Mouse (Mus musculus) granulocyte monocyte progenitor cell, adult 5-6 weeks (primary cell): ENCODE results near the gene Chrnd. TPM values are rescaled to one million over a fixed set of nuclear protein-coding genes. Genes with fewer than 3 reads are reported as not detected.

Experiments
- ATAC-seq: replicated peaks from 2 replicates; pipeline ENCODE4 v1.8.0; 2016; ENCODE audit warnings: mild to moderate bottlenecking, moderate TSS enrichment, inconsistent platforms; ENCODE audit not compliant: poor library complexity, severe bottlenecking
- total RNA-seq, 2 experiments: library from RNA; stranded (forward) in 1 of 2; stranded (reverse) in 1 of 2; fragments of 200-712, 200-1000 nt in 1 of 2; fragments of >200 nt in 1 of 2; fragmentation: Nextera tagmentation in 1 of 2; gene quantifications; 2 replicates each; pipeline ENCODE4 v1.2.3; 2014 to 2017

Chrnd gene
- total RNA-seq, 2 experiments from 2014 or later, result not detected

- ATAC-seq, result no peak
These were observed 36.2 kb downstream of the Chrnd start for GRCm38 (mm10) chr1:87226409-87227159.

GRCm38 (mm10) chr1:87227160-87227550 lies 36.7 kb downstream of the Chrnd start:
- no peak for ATAC-seq

DNA sequence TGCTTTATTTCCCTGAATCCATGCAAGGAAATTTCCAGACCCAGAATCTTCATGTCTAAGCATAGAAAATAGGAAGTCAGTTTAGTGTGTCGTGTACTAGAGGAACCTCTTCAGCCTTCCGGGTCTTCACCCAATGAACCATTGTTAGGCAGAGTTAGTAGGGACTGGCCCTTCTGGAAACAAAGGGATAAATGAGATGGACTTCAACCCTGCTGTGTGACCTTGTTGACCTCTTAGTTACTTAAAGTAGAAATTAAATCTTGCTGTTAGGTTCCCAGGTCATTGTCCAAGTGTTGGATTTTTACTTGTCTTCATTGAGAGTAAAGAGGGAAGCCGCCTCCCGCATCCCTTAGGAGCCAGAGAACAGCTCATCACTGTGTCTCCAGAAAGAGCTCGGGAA lies 40.2 kb downstream of the Chrnd start:
- no peak for ATAC-seq

DNA sequence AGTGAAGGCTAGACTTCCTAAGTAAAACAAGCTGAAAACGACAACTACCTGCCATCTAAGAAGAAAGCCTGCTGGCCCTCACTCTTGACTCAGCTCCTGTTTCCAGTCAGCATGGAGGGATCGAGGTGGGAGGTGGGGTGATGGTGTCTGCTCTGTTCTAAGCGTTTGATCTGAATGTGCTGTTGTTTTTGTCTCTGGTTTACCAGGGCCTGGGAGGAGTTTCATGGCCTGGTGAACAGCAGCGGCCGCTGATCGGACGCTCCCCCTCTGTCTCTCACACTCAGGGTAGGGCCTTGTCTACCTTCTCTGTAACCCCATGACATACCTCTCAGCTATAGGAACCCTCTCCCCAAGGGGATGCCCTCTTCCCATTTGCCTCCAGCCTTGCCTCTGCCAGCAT lies 41.8 kb downstream of the Chrnd start:
- no peak for ATAC-seq

GRCm38 (mm10) chr1:87239056-87239455 lies 48.6 kb downstream of the Chrnd start:
- ATAC-seq, result no peak

- ATAC-seq, result no peak
These were observed 52.6 kb downstream of the Chrnd start for GRCm38 (mm10) chr1:87243021-87243420.

DNA sequence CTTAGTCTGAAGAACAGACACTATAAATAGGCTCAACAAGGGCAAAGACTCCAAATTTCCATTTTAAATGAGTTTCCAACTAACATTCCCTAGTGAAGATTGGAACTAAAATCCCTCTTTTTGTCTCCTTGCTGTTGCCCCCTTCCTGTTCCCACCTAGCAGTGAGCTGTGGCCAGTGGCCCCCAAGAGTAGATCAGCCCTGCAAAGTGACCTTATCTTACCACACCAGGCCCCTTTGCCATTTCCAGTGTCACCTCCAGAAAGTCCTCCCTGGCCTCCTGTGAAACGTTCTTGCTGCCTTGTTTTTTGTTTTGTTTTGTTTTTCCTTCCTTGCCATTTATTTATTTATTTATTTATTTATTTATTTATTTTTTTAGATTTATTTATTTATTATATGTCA lies 55.0 kb downstream of the Chrnd start:
- no peak for ATAC-seq

DNA sequence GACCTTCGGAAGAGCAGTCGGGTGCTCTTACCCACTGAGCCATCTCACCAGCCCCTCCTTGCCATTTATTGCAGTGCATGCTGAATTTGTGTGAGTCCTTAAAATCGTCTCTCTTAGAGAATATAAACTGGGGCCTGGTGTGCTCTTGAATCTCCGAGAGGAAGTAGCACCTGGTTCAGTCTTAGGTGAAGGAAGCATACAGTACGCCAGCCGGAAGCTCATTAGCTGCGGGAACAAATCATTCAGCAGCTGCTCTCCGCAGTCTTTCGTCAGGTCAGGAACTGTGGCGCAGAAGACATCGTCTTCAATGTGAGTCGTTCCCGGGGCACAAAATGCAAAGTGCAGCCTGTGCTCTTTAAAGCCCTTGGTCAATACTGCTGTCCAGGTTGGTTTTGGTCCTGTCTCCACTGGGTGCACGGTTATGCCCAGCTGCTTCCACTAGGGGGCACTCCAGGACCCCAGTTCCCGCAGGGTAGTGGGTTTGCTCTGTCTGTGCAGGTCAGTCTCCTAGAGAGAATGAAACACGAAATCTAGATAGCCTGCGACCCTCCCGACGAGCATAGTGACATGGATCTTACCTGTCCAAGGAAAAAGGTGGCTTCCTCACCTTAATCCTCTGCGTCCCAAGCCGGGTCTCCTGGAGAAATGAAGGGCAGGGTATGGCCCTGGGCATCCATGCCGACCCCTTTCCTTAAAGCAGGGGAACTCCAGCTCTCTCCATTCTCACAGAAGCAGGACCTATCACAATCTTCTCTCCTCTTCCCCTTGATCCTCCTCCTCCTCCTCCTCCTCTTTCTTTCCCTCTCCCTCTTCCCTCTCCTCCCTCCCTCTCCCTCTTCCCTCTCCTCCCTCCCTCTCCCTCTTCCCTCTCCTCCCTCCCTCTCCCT lies 55.8 kb downstream of the Chrnd start:
- peak; percentile 97 for ATAC-seq

Other genes starting within 250 kb of the Chrnd start
- not detected in 2 replicates for gene Alppl2, start 100.7 kb upstream of the Chrnd start, total RNA-seq (2014; fragmentation: Nextera tagmentation)
- not detected in 2 replicates for gene Alppl2, start 100.7 kb upstream of the Chrnd start, total RNA-seq (2017)
- not detected in 2 replicates for gene Alpi, start 89.0 kb upstream of the Chrnd start, total RNA-seq (2014; fragmentation: Nextera tagmentation)
- not detected in 2 replicates for gene Alpi, start 89.0 kb upstream of the Chrnd start, total RNA-seq (2017)
- gene Akp3, start 65.6 kb upstream of the Chrnd start, total RNA-seq (2014; fragmentation: Nextera tagmentation), result not detected in 2 replicates
- not detected in 2 replicates for gene Akp3, start 65.6 kb upstream of the Chrnd start, total RNA-seq (2017)
- gene Ecel1, start 34.1 kb upstream of the Chrnd start, total RNA-seq (2014; fragmentation: Nextera tagmentation), result not detected in 2 replicates
- gene Ecel1, start 34.1 kb upstream of the Chrnd start, total RNA-seq (2017), result not detected in 2 replicates
- not detected in 2 replicates for gene Prss56, start 7.3 kb upstream of the Chrnd start, total RNA-seq (2014; fragmentation: Nextera tagmentation)
- not detected in 2 replicates for gene Prss56, start 7.3 kb upstream of the Chrnd start, total RNA-seq (2017)
- not detected in 2 replicates for gene Chrng, start 14.1 kb downstream of the Chrnd start, total RNA-seq (2014; fragmentation: Nextera tagmentation)
- gene Chrng, start 14.1 kb downstream of the Chrnd start, total RNA-seq (2017), result 0.05 TPM in 1 of 2 replicates, not detected in the other
- gene Eif4e2, start 23.3 kb downstream of the Chrnd start, total RNA-seq (2014; fragmentation: Nextera tagmentation), result 82.9 and 93.1 TPM in 2 replicates
- gene Eif4e2, start 23.3 kb downstream of the Chrnd start, total RNA-seq (2017), result 137 and 140 TPM in 2 replicates
- not detected in 2 replicates for gene Efhd1, start 73.8 kb downstream of the Chrnd start, total RNA-seq (2014; fragmentation: Nextera tagmentation)
- 0.98 TPM in 1 of 2 replicates, not detected in the other for gene Efhd1, start 73.8 kb downstream of the Chrnd start, total RNA-seq (2017)
- 62.5 and 69.5 TPM in 2 replicates for gene Gigyf2, start 136.4 kb downstream of the Chrnd start, total RNA-seq (2014; fragmentation: Nextera tagmentation)
- gene Gigyf2, start 136.4 kb downstream of the Chrnd start, total RNA-seq (2017), result 64.4 and 81.0 TPM in 2 replicates
- not detected in 2 replicates for gene Kcnj13, start 204.1 kb downstream of the Chrnd start, total RNA-seq (2014; fragmentation: Nextera tagmentation)
- not detected in 2 replicates for gene Kcnj13, start 204.1 kb downstream of the Chrnd start, total RNA-seq (2017)